Mouse (Mus musculus) intestine, postnatal 0 days (tissue): ENCODE data around the gene Wdfy2. TPM values are rescaled to one million over a fixed set of nuclear protein-coding genes. Genes with fewer than 3 reads are reported as not detected.
A peak's percentile ranks its signal among the peaks of the same experiment; 100 is the strongest.

ENCODE experiments used
- ATAC-seq: fragments of 200-750 bp; cut with Nextera tagmentation; 2 replicates; pipeline ENCODE4 v1.8.0; 2017; ENCODE audit warnings: mild to moderate bottlenecking, moderate TSS enrichment, moderate library complexity
- H3K27ac ChIP-seq: fragments of 300-500 bp; sonication (generic); 2 replicates; pipeline ENCODE4 v1.5.1; 2014; ENCODE audit warnings: mild to moderate bottlenecking, low read depth, low read length, moderate library complexity
- H3K27me3 ChIP-seq: fragments of 300-500 bp; sonication (generic); replicated peaks from 2 replicates; pipeline ENCODE4 v1.6.1; 2014; ENCODE audit warnings: low read length, mixed read lengths; ENCODE audit not compliant: control insufficient read depth, insufficient read depth
- H3K36me3 ChIP-seq: fragments of 300-500 bp; sonication (generic); 2 replicates; pipeline ENCODE4 v1.6.1; 2014; ENCODE audit warnings: mild to moderate bottlenecking, moderate library complexity; ENCODE audit not compliant: control insufficient read depth, insufficient read depth
- H3K4me1 ChIP-seq: fragments of 300-500 bp; sonication (generic); replicated peaks from 2 replicates; pipeline ENCODE4 v1.6.1; 2014; ENCODE audit warnings: antibody characterized with exemption, low read length, mixed read lengths; ENCODE audit not compliant: control insufficient read depth, insufficient read depth
- H3K4me2 ChIP-seq: fragments of 300-500 bp; sonication (generic); replicated peaks from 2 replicates; pipeline ENCODE4 v1.6.1; 2014; ENCODE audit warnings: low read depth, mild to moderate bottlenecking, moderate library complexity
- H3K4me3 ChIP-seq: fragments of 300-500 bp; sonication (generic); 2 replicates; pipeline ENCODE4 v1.5.1; 2014; ENCODE audit warnings: low read depth, low read length
- H3K9ac ChIP-seq: fragments of 300-500 bp; sonication (generic); 2 replicates; pipeline ENCODE4 v1.6.1; 2014; ENCODE audit warnings: mild to moderate bottlenecking, low read depth, low read length
- H3K9me3 ChIP-seq: fragments of 300-500 bp; sonication (generic); 2 replicates; pipeline ENCODE4 v1.6.1; 2016; ENCODE audit warnings: mixed run types; ENCODE audit not compliant: control insufficient read depth
- CTCF ChIP-seq: sonication (generic); IDR thresholded peaks from 2 replicates; pipeline ENCODE4 v1.5.1; 2016; ENCODE audit warnings: low read depth, mild to moderate bottlenecking, control low read depth, antibody characterized with exemption, moderate library complexity
- WGBS: fragments of 180-500 bp; shearing (Covaris S2); extraction: QIAGEN DNeasy Blood & Tissue Kit; methylation state at CpG from one replicate; pipeline ENCODE4 v1.1.7; 2014; 5-methylcytosine and 5-hydroxymethylcytosine counted together
- polyA plus RNA-seq: library from polyadenylated mRNA; unstranded; fragments of >200 nt; fragmentation: Nextera tagmentation; extraction: Ambion mirVana; gene quantifications from 2 replicates; pipeline ENCODE4 v1.2.1, GENCODE M21; 2015

The Wdfy2 gene
- 1.4 and 1.6 TPM in 2 replicates for polyA plus RNA-seq

DNA sequence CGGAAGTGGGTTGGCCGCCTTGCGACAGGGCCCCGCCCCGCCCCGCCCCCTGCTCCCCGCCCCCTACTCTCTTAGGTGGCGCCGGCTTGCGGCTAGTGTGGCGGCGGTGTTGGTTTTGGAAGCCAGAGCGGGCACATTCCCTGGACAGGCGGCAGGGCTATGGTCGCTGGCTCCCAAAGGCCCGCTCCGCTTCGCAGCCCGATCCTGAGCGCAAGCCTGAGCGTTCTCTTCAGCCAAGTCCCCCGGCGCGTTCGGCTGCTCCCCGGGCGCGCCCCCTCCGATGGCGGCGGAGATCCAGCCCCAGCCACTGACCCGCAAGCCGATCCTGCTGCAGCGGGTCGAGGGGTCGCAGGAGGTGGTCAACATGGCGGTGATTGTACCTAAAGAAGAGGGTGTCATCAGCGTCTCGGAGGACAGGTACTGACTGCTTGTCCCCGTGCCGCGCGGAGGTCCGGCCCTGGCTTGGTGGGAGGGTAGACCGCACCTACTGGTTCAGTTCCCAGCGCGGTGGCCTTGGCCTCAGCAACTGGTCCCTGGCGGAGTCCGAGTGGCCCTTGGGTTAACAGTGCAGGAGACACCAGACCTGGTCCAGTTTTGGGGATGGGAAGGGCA, at the start of gene Wdfy2:
TSS of gene Wdfy2 (plus strand) at position 38 of the 612 bp plus-strand sequence.
- peak; percentile 36 for ATAC-seq
- H3K27ac ChIP-seq: peak within 1 kb of the TSS; percentile 57; the same call in 1 of the 2 replicates
- WGBS: under 1% methylated on average over 47 of the region's 49 CpGs
- no peaks in the 10 kb centered on the region for H3K27me3 ChIP-seq
- no peaks in the 10 kb centered on the region for H3K36me3 ChIP-seq
- H3K4me3 ChIP-seq: peak within 1 kb of the TSS; percentile 100
- no peaks in the 10 kb centered on the region for H3K9me3 ChIP-seq
- H3K4me2 ChIP-seq: peak within 1 kb of the TSS; percentile 92
- peak; percentile 34; the same call in 1 of the 2 replicates for TF ChIP-seq CTCF
- no peaks in the 10 kb centered on the region for H3K4me1 ChIP-seq
- H3K9ac ChIP-seq: peak within 1 kb of the TSS; percentile 73

DNA sequence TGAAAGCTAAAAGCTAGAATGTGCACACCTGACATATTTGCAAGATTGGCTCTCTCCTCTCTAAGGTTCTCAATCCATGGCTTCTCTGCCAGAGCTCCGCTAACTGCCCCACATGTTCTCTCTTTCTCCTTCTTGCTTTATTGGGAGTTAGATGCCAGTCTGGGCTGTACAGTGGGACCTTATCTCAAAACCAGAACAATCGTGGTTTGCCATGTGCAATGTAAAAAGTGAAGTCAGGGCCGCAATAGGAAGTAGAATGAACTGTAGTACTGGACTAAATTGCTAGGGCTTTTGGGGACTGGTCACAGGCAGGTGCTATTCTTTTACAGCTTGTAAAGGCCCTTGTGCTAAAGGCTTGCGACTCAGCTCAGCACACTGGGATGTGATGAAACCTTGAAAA, 48.2 kb upstream of the Wdfy2 start:
- H3K4me2 ChIP-seq: no peak overlapping the region
- H3K4me3 ChIP-seq: no peak overlapping the region
- no peak overlapping the region for H3K9ac ChIP-seq
- ATAC-seq: no peak
- H3K27ac ChIP-seq: no peak overlapping the region
- 72% methylated on average over 4 of the region's 4 CpGs for WGBS
- no peaks in the 10 kb centered on the region for H3K36me3 ChIP-seq
- H3K4me1 ChIP-seq: no peaks in the 10 kb centered on the region
- H3K27me3 ChIP-seq: no peaks in the 10 kb centered on the region
- no peaks in the 10 kb centered on the region for H3K9me3 ChIP-seq
- no peak for TF ChIP-seq CTCF

DNA sequence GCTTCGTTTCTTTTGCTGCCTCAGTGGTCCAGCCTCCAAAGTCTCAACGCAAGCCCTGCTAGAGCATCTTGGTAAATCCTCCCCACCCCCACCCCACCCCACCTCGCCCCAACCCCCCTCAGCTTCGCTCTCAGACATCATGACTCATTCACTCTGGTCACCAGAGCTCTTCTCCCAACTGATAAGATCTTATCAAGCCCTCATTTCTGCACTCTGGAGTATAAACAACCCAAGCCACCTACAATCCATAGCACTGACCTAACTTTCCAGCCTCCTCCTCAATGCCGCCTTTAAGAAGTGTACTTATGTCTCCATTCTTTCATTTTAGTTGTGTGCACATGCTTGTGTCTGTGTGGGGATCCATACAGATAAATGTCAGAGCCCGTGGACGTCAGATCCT, 41.8 kb upstream of the Wdfy2 start:
- Histone ChIP-seq H3K27me3 (no peaks in the 10 kb centered on the region), H3K9me3 (no peaks in the 10 kb centered on the region), H3K4me3 (no peak overlapping the region), H3K36me3 (no peaks in the 10 kb centered on the region), H3K4me2 (no peak overlapping the region), H3K4me1 (no peaks in the 10 kb centered on the region), H3K9ac (no peak overlapping the region), H3K27ac (no peak overlapping the region)
- 50% methylated on average over 7 of the region's 7 CpGs for WGBS
- no peak for ATAC-seq
- no peak for TF ChIP-seq CTCF

DNA sequence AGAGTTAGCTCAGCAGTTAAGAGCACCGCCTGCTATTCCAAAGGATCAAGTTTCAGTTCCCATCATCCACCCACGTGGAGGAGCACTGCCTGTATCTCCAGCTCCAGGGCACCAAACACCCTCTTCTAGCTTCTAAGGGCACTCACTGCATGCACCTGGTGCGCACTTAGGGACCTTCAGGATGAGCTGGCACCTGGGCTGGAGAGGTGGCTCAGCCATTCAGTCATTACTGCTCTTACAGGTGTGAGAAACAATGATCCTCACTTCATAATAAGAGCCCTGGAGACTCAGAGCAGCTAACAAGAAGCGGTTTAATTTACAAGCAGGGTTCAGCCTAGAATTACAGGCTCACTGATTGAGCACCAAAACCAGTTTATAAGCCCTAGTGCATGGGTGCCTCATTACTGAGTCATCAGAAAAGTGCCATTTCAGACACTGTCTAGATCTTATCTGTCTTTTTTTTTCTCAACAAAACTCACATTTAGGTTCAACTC, 38.8 kb upstream of the Wdfy2 start:
- H3K4me2 ChIP-seq: peak overlapping the region; percentile 31; the same call in 1 of the 2 replicates
- no peak overlapping the region for H3K27ac ChIP-seq
- H3K4me3 ChIP-seq: no peak overlapping the region
- H3K9ac ChIP-seq: no peak overlapping the region
- TF ChIP-seq CTCF: peak; percentile 3; the same call in 1 of the 2 replicates
- peak; percentile 84 for ATAC-seq
- no peaks in the 10 kb centered on the region for H3K27me3 ChIP-seq
- no peaks in the 10 kb centered on the region for H3K4me1 ChIP-seq
- no peaks in the 10 kb centered on the region for H3K36me3 ChIP-seq
- H3K9me3 ChIP-seq: no peaks in the 10 kb centered on the region
- 5% methylated on average over 4 of the region's 4 CpGs for WGBS

DNA sequence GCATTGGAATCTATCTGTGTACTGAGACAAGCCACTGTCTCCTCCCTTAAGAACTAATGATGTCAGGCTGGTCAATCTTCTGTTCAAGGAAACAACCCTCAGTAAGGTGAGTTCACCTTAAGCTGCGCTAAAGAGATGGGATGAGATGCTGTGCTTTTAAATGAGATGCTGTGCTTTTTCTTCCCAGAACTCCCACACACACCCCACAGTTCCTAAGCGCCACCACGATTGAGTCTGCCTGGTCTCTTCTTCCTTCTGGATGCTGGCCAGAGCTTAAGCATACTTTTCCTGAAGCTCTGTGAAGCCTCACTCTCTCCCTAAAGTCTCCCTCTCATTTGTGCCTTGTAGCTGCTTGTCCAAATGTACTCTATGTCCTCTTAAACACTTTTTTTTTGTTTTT, 36.7 kb upstream of the Wdfy2 start:
- no peaks in the 10 kb centered on the region for H3K9me3 ChIP-seq
- H3K4me3 ChIP-seq: no peak overlapping the region
- TF ChIP-seq CTCF: no peak
- H3K4me1 ChIP-seq: no peaks in the 10 kb centered on the region
- no peaks in the 10 kb centered on the region for H3K27me3 ChIP-seq
- no peak overlapping the region for H3K27ac ChIP-seq
- 60% methylated on average over 3 of the region's 3 CpGs for WGBS
- no peak overlapping the region for H3K9ac ChIP-seq
- no peaks in the 10 kb centered on the region for H3K36me3 ChIP-seq
- no peak overlapping the region for H3K4me2 ChIP-seq
- no peak for ATAC-seq

DNA sequence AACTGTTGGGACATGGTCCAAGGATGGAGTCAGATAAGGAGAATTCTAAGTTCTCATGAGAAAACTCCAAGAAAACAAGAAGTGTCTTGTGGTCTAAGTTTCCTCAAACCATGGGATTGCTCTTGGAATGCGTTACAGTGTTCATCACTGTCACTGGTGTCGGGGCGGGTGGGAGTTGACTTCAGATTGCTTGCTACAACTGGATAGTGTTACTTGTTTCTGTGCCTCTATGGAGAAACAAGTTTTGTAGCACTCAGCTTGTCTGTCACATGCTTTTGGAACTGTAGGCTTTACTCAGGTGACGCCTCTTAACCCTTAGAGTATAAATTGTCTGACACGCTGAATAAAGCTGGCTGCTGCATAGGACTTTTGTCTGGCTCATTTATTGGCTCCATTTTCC, 34.3 kb upstream of the Wdfy2 start:
- no peak for TF ChIP-seq CTCF
- Histone ChIP-seq H3K36me3 (no peaks in the 10 kb centered on the region), H3K27me3 (no peaks in the 10 kb centered on the region), H3K4me2 (no peak overlapping the region), H3K9ac (no peak overlapping the region), H3K27ac (no peak overlapping the region), H3K4me3 (no peak overlapping the region), H3K9me3 (no peaks in the 10 kb centered on the region), H3K4me1 (no peaks in the 10 kb centered on the region)
- no peak for ATAC-seq
- WGBS: 83% methylated on average over 5 of the region's 5 CpGs

DNA sequence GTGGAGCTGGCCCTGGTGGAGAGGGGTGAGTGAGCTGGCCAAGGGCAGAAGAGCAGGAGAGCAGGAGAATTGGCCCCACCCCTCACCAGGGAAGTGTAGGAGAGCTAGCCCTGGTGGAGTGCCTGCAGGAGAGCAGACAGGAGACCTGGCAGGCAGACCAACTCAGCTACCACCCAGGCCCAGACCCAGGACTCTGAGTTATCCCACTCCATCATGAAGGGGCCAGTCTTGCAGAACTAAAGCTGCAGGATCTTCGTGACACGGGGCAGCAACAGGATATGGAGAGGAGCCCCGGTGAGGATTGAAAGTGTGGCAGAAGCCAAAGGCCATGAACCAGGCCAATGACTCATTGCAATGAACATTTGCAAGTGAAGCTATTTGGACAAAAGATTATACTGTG, 30.6 kb upstream of the Wdfy2 start:
- Histone ChIP-seq H3K9ac (no peak overlapping the region), H3K4me3 (no peak overlapping the region), H3K4me1 (no peaks in the 10 kb centered on the region), H3K36me3 (no peaks in the 10 kb centered on the region), H3K4me2 (no peak overlapping the region), H3K9me3 (no peaks in the 10 kb centered on the region), H3K27ac (no peak overlapping the region), H3K27me3 (no peaks in the 10 kb centered on the region)
- WGBS: 51% methylated on average over 3 of the region's 3 CpGs
- ATAC-seq: no peak
- no peak for TF ChIP-seq CTCF
